Mouse (Mus musculus) neural tube, embryonic 13.5 days (tissue): ENCODE measurements around the gene Nfic. TPM values are rescaled to one million over a fixed set of nuclear protein-coding genes. Genes with fewer than 3 reads are reported as not detected.

Source experiments
- ATAC-seq: fragments of 200-750 bp; cut with Nextera tagmentation; 2 replicates; pipeline ENCODE4 v1.8.0; 2017; ENCODE audit warnings: low read depth, mild to moderate bottlenecking, moderate TSS enrichment, moderate library complexity
- H3K27ac ChIP-seq: fragments of 300-500 bp; sonication (generic); replicated peaks from 2 replicates; pipeline ENCODE4 v1.5.1; 2015; ENCODE audit warnings: moderate library complexity, mild to moderate bottlenecking, inconsistent platforms
- H3K27me3 ChIP-seq: fragments of 300-500 bp; sonication (generic); 2 replicates; pipeline ENCODE4 v1.6.1; 2015; ENCODE audit warnings: mild to moderate bottlenecking, inconsistent platforms
- H3K36me3 ChIP-seq: fragments of 300-500 bp; sonication (generic); 2 replicates; pipeline ENCODE4 v1.6.1; 2015; ENCODE audit warnings: mild to moderate bottlenecking, inconsistent platforms
- H3K4me1 ChIP-seq: fragments of 300-500 bp; sonication (generic); replicated peaks from 2 replicates; pipeline ENCODE4 v1.6.1; 2015; ENCODE audit warnings: inconsistent platforms
- H3K4me2 ChIP-seq: fragments of 300-500 bp; sonication (generic); 2 replicates; pipeline ENCODE4 v1.6.1; 2015; ENCODE audit warnings: inconsistent platforms, mild to moderate bottlenecking, moderate library complexity
- H3K4me3 ChIP-seq: fragments of 300-500 bp; sonication (generic); 2 replicates; pipeline ENCODE4 v1.5.1; 2015; ENCODE audit warnings: mild to moderate bottlenecking, inconsistent platforms
- H3K9ac ChIP-seq: fragments of 300-500 bp; sonication (generic); 2 replicates; pipeline ENCODE4 v1.6.1; 2015; ENCODE audit warnings: moderate library complexity, mild to moderate bottlenecking, inconsistent platforms
- H3K9me3 ChIP-seq: fragments of 300-500 bp; sonication (generic); 2 replicates; pipeline ENCODE4 v1.6.1; 2016; ENCODE audit warnings: inconsistent platforms
- WGBS: fragments of 180-500 bp; shearing (Covaris S2); methylation state at CpG from one replicate; pipeline ENCODE4 v1.1.7; 2015; 5-methylcytosine and 5-hydroxymethylcytosine counted together
- polyA plus RNA-seq: library from polyadenylated mRNA; unstranded; fragments of >200 nt; fragmentation: Nextera tagmentation; extraction: Ambion mirVana; gene quantifications from 2 replicates; pipeline ENCODE4 v1.2.1, GENCODE M21; 2015

Gene Nfic
- polyA plus RNA-seq, 1 experiment from 2014 or later: 27.1 TPM

DNA sequence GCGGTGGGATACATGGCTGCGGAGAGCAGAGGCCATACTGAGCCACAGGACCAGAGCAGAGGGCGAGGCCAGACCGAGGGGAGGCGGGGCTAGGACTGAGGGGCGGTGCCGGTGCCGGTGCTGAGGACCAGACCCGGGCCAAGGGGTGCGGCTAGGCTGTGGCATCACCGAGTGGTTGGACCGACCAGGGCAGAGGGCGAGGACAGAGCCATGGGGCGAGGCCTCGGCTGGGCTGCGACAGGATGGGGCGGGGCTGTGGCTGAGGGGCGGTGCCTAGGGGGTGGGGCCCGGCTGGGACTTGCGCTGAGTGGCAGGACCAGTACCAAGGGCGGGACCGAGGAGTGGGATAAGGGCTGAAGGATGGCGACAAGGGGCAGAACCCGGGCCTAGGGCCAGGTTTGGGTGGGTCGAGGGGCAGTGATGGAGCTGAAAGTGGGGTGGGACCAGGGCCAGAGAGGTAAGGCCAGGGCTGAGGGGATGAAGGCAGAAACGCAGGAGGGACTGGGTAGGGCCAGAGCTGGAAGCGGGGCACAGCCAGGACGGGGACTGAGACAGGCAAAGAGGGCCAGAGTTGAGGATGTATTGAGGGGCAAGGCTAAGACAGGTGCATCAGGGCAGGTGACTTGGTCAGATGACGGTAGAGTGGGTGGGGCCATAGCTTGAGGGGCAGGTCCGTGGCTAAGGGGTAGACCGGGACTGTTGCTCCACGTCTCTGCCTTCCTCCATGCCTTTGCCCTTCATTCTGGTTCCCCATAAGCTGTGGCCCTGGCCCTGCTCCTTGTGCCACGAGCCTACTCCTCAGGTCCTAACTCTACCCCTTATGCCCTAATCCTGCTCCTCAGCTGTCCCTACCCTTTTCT lies 9.2 kb upstream of the Nfic start:
- Histone ChIP-seq H3K27me3 (peaks cover 85% of the 10 kb centered on the region), H3K4me3 (peak overlapping the region; percentile 32), H3K9ac (peak overlapping the region; percentile 27; the same call in 1 of the 2 replicates), H3K9me3 (no peaks in the 10 kb centered on the region), H3K4me2 (peak overlapping the region; percentile 52), H3K27ac (no peak overlapping the region), H3K4me1 (peaks cover 12% of the 10 kb centered on the region; the same call in 1 of the 2 replicates), H3K36me3 (peaks cover 57% of the 10 kb centered on the region)
- ATAC-seq: peak; percentile 68
- whole genome bisulfite sequencing: 4% methylated on average over 33 of the region's 33 CpGs

DNA sequence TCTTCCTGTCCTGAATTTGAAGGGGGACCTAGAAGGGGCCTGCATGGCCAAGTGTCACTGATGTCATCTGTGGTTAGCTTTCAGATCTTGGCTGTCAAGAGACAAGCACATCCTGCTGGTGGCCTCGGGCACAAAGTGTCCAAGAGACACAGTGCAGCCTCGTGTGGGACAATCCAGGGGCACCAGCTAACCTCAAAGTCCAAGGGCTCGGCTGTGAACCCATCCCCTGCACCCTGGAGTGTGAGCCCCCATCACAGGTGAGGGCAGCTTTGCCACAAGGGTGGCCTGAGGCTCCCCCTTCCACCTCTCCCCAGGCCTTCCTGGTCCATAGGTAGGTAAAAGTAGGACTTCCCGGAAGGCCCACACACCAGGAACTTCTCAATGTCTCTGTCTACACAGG lies 8.1 kb upstream of the Nfic start:
- H3K4me2 ChIP-seq: peak overlapping the region; percentile 52; the same call in 1 of the 2 replicates
- H3K36me3 ChIP-seq: peaks cover 47% of the 10 kb centered on the region
- no peaks in the 10 kb centered on the region for H3K9me3 ChIP-seq
- H3K27me3 ChIP-seq: peaks cover 96% of the 10 kb centered on the region
- no peak for ATAC-seq
- H3K4me1 ChIP-seq: peaks cover 12% of the 10 kb centered on the region; the same call in 1 of the 2 replicates
- no peak overlapping the region for H3K27ac ChIP-seq
- 80% methylated on average over 4 of the region's 4 CpGs for WGBS
- H3K4me3 ChIP-seq: no peak overlapping the region
- H3K9ac ChIP-seq: no peak overlapping the region

- H3K9ac ChIP-seq: no peak overlapping the region
- WGBS: 75% methylated on average over 7 of the region's 7 CpGs
- ATAC-seq: no peak
- no peak overlapping the region for H3K4me3 ChIP-seq
- H3K4me2 ChIP-seq: no peak overlapping the region
- H3K27ac ChIP-seq: no peak overlapping the region
- no peaks in the 10 kb centered on the region for H3K9me3 ChIP-seq
- peaks cover 41% of the 10 kb centered on the region for H3K36me3 ChIP-seq
- peaks cover 12% of the 10 kb centered on the region; the same call in 1 of the 2 replicates for H3K4me1 ChIP-seq
- H3K27me3 ChIP-seq: peaks cover 96% of the 10 kb centered on the region
Measured at GRCm38 (mm10) chr10:81462917-81463316, 7.5 kb upstream of the Nfic start.

- H3K27me3 ChIP-seq: peaks cover 96% of the 10 kb centered on the region
- WGBS: 37% methylated on average over 7 of the region's 7 CpGs
Measured at GRCm38 (mm10) chr10:81462415-81462804, 7.0 kb upstream of the Nfic start.

DNA sequence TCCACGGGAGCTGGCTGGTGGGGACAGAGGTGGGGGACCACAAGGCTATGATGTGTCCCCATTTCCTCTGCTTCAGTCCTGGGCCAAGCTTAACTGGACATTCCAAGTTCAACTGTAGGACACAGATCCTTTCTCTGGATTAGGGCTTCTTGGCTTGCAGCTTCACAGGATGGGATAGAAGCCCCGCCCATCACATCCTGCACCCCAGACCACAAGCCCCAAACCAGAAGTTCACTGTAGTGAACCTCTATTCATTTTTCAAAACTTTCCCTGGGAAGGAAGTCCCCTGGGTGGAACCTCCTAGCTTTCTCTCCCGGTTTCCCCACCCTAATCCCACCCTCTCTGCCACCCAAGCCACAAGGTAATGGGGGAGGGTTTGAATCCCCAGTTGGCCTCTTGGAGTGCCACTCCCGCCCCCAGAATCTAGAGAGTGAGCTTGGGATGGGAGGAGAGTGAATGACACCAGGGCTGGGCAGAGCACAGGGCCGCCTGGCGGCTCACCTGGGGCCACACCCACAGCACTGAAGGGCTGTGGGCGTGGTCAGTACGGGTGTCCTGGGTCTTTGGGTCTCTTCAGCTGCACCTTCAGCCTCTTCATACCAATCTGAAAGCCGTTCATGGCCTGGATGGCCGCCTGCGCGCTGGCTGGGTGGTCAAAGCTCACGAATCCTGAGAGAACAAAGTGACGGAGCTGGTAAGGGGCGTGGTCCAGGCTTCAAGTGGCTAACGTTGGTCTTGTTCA lies 6.4 kb upstream of the Nfic start:
- Histone ChIP-seq H3K4me1 (peaks cover 12% of the 10 kb centered on the region; the same call in 1 of the 2 replicates), H3K9ac (no peak overlapping the region), H3K4me3 (no peak overlapping the region), H3K27ac (no peak overlapping the region), H3K9me3 (no peaks in the 10 kb centered on the region), H3K36me3 (peaks cover 30% of the 10 kb centered on the region), H3K27me3 (peaks cover 99% of the 10 kb centered on the region), H3K4me2 (no peak overlapping the region)
- WGBS: 9% methylated on average over 16 of the region's 16 CpGs
- no peak for ATAC-seq

More at GRCm38 (mm10) chr10:81462415-81462804, 7.0 kb upstream of the Nfic start:
- Histone ChIP-seq H3K4me1 (peaks cover 12% of the 10 kb centered on the region; the same call in 1 of the 2 replicates), H3K4me2 (no peak overlapping the region), H3K4me3 (no peak overlapping the region), H3K36me3 (peaks cover 36% of the 10 kb centered on the region), H3K27ac (no peak overlapping the region), H3K9me3 (no peaks in the 10 kb centered on the region), H3K9ac (no peak overlapping the region)
- no peak for ATAC-seq

DNA sequence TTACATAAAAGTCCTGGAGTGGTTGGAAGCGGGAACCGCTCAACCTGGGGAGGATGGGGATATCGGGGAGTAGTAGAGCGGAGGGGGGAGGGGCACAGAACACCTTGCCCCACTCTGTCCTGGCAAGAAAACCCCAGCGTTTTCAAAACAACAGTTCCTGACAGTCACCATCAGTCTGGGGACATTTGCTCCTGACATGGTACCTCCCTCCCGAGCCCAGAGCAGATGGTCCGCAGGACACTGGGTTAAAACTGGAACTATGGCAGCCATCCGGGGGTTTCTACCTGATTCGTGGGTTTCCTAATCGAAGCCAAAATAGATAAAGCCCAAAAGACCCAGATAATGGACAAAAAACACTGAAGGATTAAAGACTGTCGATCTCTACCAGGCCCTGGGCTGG lies 5.5 kb upstream of the Nfic start:
- Histone ChIP-seq H3K27ac (no peak overlapping the region), H3K4me1 (peaks cover 12% of the 10 kb centered on the region; the same call in 1 of the 2 replicates), H3K4me2 (no peak overlapping the region), H3K36me3 (peaks cover 21% of the 10 kb centered on the region), H3K4me3 (no peak overlapping the region), H3K9ac (no peak overlapping the region), H3K9me3 (no peaks in the 10 kb centered on the region), H3K27me3 (peaks cover 99% of the 10 kb centered on the region)
- WGBS: 36% methylated on average over 11 of the region's 11 CpGs
- ATAC-seq: no peak

- no peak overlapping the region for H3K27ac ChIP-seq
- H3K4me1 ChIP-seq: peaks cover 12% of the 10 kb centered on the region; the same call in 1 of the 2 replicates
- peaks cover 99% of the 10 kb centered on the region for H3K27me3 ChIP-seq
- no peak overlapping the region for H3K4me2 ChIP-seq
- no peak overlapping the region for H3K9ac ChIP-seq
- WGBS: 21% methylated on average over 20 of the region's 20 CpGs
- peaks cover 17% of the 10 kb centered on the region for H3K36me3 ChIP-seq
- H3K4me3 ChIP-seq: no peak overlapping the region
- no peak for ATAC-seq
- H3K9me3 ChIP-seq: no peaks in the 10 kb centered on the region
Measured at GRCm38 (mm10) chr10:81460471-81460870, 5.0 kb upstream of the Nfic start.

- Histone ChIP-seq H3K4me2 (no peak overlapping the region), H3K36me3 (peaks cover 17% of the 10 kb centered on the region), H3K27me3 (peaks cover 99% of the 10 kb centered on the region), H3K4me3 (no peak overlapping the region), H3K27ac (no peak overlapping the region), H3K9me3 (no peaks in the 10 kb centered on the region), H3K9ac (no peak overlapping the region), H3K4me1 (peaks cover 5% of the 10 kb centered on the region; the same call in 1 of the 2 replicates)
- no peak for ATAC-seq
- 73% methylated on average over 21 of the region's 21 CpGs for WGBS
Measured at GRCm38 (mm10) chr10:81459399-81459798, 4.0 kb upstream of the Nfic start.

DNA sequence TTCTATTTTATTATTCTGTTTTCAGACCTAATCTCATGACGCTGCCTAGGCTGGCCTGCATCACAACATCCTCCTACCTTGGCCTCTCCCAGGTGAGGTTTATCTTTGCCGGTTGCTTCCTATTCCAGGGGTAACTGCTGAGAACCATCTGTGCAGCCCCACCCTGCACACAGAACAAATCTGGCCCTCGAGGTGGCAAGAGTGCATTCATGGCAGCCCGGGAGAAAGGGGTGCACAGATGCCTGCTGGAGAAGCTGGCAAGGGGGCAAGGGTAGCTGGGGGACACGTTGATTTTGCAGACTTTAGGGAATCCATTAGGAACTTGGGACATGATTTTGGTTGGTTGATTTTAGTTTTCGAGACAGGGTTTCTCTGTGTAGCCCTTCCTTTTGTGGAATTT lies 2.8 kb upstream of the Nfic start:
- no peaks in the 10 kb centered on the region for H3K4me1 ChIP-seq
- no peak overlapping the region for H3K4me2 ChIP-seq
- no peak overlapping the region for H3K4me3 ChIP-seq
- H3K27me3 ChIP-seq: peaks cover 99% of the 10 kb centered on the region
- ATAC-seq: no peak
- no peak overlapping the region for H3K9ac ChIP-seq
- 88% methylated on average over 6 of the region's 6 CpGs for WGBS
- H3K36me3 ChIP-seq: peaks cover 17% of the 10 kb centered on the region
- no peak overlapping the region for H3K27ac ChIP-seq
- H3K9me3 ChIP-seq: no peaks in the 10 kb centered on the region

- Histone ChIP-seq H3K27ac (no peak overlapping the region), H3K4me1 (no peaks in the 10 kb centered on the region), H3K9me3 (no peaks in the 10 kb centered on the region), H3K4me2 (no peak overlapping the region), H3K4me3 (no peak overlapping the region), H3K36me3 (peaks cover 13% of the 10 kb centered on the region), H3K27me3 (peaks cover 99% of the 10 kb centered on the region), H3K9ac (no peak overlapping the region)
- WGBS: 88% methylated on average over 8 of the region's 8 CpGs
- ATAC-seq: no peak
Measured at GRCm38 (mm10) chr10:81457624-81458023, 2.2 kb upstream of the Nfic start.

DNA sequence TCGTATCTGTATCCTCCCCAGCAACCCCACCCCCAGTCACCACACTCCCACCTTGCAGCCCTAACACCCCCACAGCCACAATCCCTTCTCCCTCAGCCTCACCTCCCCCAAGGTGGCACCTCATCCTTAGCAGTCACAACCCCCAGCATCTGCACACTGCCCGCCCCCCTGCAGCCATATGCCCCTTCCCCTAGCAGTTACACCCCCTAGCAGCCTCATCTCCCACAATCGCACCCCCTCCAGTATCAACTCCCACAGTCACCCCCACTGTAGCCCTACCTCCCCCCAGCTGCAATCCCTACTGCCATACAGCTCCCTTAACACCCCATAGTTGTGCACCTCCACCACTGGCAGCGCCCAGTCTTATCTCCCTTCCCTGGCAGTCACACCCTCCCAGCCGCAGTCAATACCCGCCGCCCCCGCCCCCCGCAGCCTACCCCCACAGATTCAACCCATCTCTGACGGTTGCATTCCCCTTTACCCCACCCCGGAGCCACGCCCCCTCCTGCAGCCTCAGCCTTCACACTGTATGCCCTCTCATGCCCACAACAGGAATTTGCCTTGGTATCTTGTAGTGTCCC lies 1.6 kb upstream of the Nfic start:
- 52% methylated on average over 11 of the region's 12 CpGs for WGBS
- H3K4me1 ChIP-seq: 0 out of 2 replicates have a peak, but pooled peaks cover 5% of the 10 kb centered on the region

DNA sequence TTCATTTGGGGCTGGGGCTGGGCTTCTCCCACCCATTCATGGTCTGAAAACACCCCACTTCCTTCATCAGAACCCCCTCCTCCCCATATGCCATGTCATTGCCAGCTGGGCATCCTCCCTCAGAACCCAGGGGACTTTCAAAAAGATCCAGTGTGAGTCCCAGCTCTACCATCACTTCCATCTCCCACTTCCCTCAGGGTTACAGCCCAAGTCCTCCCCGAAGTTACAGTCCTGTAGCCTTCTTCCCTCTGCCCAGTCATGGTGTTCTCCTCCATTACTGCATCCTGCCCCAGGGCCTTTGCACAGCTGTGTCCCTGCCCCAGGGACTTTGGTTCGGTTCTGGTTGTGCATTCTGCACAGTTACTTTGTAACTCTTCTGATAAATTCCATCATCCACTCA lies 1.3 kb downstream of the Nfic start:
- 0 out of 2 replicates have a peak, but pooled peaks cover 5% of the 10 kb centered on the region for H3K4me1 ChIP-seq
- no peaks in the 10 kb centered on the region for H3K36me3 ChIP-seq
- H3K27me3 ChIP-seq: peaks cover 93% of the 10 kb centered on the region
- no peak overlapping the region for H3K27ac ChIP-seq
- no peak for ATAC-seq
- no peak overlapping the region for H3K4me3 ChIP-seq
- WGBS: 86% methylated on average over 2 of the region's 2 CpGs
- no peak overlapping the region for H3K4me2 ChIP-seq
- H3K9ac ChIP-seq: no peak overlapping the region
- no peaks in the 10 kb centered on the region for H3K9me3 ChIP-seq

More for the DNA sequence above, 1.6 kb upstream of the Nfic start:
- H3K9ac ChIP-seq: no peak overlapping the region
- H3K36me3 ChIP-seq: peaks cover 7% of the 10 kb centered on the region
- H3K4me2 ChIP-seq: no peak overlapping the region
- no peak overlapping the region for H3K4me3 ChIP-seq
- H3K27ac ChIP-seq: no peak overlapping the region
- no peaks in the 10 kb centered on the region for H3K9me3 ChIP-seq
- ATAC-seq: no peak
- peaks cover 99% of the 10 kb centered on the region for H3K27me3 ChIP-seq
